Mouse (Mus musculus): ENCODE data around the gene Nr2e1. TPM values are rescaled to one million over a fixed set of nuclear protein-coding genes. Genes with fewer than 3 reads are reported as not detected.

Nr2e1 gene
- polyA plus RNA-seq, 1 experiment from 2014 or later = 5.5 TPM

GRCm38 (mm10) chr10:42591185-42591992, 8.0 kb upstream of the Nr2e1 start:
- peak; percentile 80 for DNase-seq
- under 1% methylated on average over 67 of the region's 67 CpGs for WGBS
- peak; percentile 54; the same call in 1 of the 2 replicates for ATAC-seq (ENCODE audit: low FRiP score, low TSS enrichment)
- no peak overlapping the region for H3K9ac ChIP-seq (replicated peaks; ENCODE audit: low read length)
- H3K4me2 ChIP-seq (ENCODE audit: low read length) = peak overlapping the region; percentile 51
- peaks cover 11% of the 10 kb centered on the region; the same call in 1 of the 2 replicates for H3K4me1 ChIP-seq (ENCODE audit: control insufficient read depth, insufficient read depth, low read length)
- H3K9me3 ChIP-seq (ENCODE audit: control insufficient read depth, low read length) = no peaks in the 10 kb centered on the region
- H3K27ac ChIP-seq (replicated peaks; ENCODE audit: low read depth, low read length) = no peak overlapping the region
- H3K4me3 ChIP-seq (replicated peaks; ENCODE audit: low read depth, low read length) = peak overlapping the region; percentile 26
- H3K36me3 ChIP-seq (ENCODE audit: control insufficient read depth, insufficient read depth, low read length) = no peaks in the 10 kb centered on the region
- peaks cover 77% of the 10 kb centered on the region for H3K27me3 ChIP-seq (ENCODE audit: control insufficient read depth, insufficient read depth, low read length)

DNA sequence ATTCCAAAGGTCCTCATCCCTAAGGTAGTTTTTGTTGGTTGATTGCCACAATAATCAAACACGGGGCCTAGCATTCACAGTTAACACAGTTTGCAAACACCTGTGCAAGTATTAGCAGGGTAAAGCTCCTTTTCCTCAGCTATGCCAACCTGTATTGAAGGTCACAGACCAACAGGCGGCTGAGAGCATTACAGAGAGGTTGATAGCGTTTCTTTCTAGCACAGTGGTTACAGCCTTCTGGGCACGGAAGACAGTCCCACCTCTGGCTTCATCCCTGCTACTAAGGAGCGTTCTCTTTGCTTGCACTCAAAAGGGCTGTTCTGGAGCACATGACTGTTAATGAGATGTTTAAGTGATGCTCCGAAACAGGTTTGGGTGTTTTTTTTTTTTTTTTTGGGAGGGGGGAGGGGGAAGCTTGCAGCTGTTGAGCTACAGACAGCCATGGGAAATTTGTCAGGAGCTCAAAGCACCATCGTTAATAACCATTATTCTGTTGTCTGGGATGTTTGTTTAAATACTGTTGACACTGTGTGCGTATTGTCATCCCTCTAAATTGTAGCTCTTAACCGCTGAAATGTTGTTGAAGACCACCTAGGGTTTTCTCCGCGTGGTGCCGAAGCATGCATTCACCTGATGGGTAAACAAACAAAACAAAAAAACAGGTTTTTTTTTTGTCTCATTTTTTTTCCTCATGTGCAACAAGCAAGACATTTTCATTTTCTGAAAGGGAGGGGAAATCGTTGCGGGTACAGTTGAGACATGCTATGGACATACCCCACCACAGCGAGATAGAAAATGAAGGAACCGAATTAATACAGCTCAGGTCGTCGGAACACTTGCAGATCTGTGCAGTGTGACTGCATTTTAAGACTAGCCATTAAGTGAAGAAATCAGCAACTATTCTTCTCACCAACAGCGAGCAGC, 7.1 kb upstream of the Nr2e1 start:
- Histone ChIP-seq H3K4me2 (ENCODE audit: low read length) (peak overlapping the region; percentile 51), H3K9me3 (ENCODE audit: control insufficient read depth, low read length) (no peaks in the 10 kb centered on the region), H3K4me3 (replicated peaks; ENCODE audit: low read depth, low read length) (peak overlapping the region; percentile 26), H3K27ac (replicated peaks; ENCODE audit: low read depth, low read length) (no peak overlapping the region), H3K4me1 (ENCODE audit: control insufficient read depth, insufficient read depth, low read length) (peaks cover 11% of the 10 kb centered on the region; the same call in 1 of the 2 replicates), H3K9ac (replicated peaks; ENCODE audit: low read length) (no peak overlapping the region), H3K27me3 (ENCODE audit: control insufficient read depth, insufficient read depth, low read length) (peaks cover 86% of the 10 kb centered on the region), H3K36me3 (ENCODE audit: control insufficient read depth, insufficient read depth, low read length) (no peaks in the 10 kb centered on the region)
- no peak for DNase-seq
- 2% methylated on average over 19 of the region's 19 CpGs for WGBS
- ATAC-seq (ENCODE audit: low FRiP score, low TSS enrichment) = no peak

- peaks cover 92% of the 10 kb centered on the region for H3K27me3 ChIP-seq (ENCODE audit: control insufficient read depth, insufficient read depth, low read length)
- no peaks in the 10 kb centered on the region for H3K9me3 ChIP-seq (ENCODE audit: control insufficient read depth, low read length)
- no peaks in the 10 kb centered on the region for H3K36me3 ChIP-seq (ENCODE audit: control insufficient read depth, insufficient read depth, low read length)
- no peak overlapping the region for H3K27ac ChIP-seq (replicated peaks; ENCODE audit: low read depth, low read length)
- 10% methylated on average over 5 of the region's 5 CpGs for WGBS
- DNase-seq (no peak), ATAC-seq (ENCODE audit: low FRiP score, low TSS enrichment) (no peak)
- no peak overlapping the region for H3K4me2 ChIP-seq (ENCODE audit: low read length)
- no peak overlapping the region for H3K4me3 ChIP-seq (replicated peaks; ENCODE audit: low read depth, low read length)
- no peak overlapping the region for H3K9ac ChIP-seq (replicated peaks; ENCODE audit: low read length)
- H3K4me1 ChIP-seq (ENCODE audit: control insufficient read depth, insufficient read depth, low read length) = peaks cover 11% of the 10 kb centered on the region; the same call in 1 of the 2 replicates
Measured at GRCm38 (mm10) chr10:42589505-42589904, 6.1 kb upstream of the Nr2e1 start.

DNA sequence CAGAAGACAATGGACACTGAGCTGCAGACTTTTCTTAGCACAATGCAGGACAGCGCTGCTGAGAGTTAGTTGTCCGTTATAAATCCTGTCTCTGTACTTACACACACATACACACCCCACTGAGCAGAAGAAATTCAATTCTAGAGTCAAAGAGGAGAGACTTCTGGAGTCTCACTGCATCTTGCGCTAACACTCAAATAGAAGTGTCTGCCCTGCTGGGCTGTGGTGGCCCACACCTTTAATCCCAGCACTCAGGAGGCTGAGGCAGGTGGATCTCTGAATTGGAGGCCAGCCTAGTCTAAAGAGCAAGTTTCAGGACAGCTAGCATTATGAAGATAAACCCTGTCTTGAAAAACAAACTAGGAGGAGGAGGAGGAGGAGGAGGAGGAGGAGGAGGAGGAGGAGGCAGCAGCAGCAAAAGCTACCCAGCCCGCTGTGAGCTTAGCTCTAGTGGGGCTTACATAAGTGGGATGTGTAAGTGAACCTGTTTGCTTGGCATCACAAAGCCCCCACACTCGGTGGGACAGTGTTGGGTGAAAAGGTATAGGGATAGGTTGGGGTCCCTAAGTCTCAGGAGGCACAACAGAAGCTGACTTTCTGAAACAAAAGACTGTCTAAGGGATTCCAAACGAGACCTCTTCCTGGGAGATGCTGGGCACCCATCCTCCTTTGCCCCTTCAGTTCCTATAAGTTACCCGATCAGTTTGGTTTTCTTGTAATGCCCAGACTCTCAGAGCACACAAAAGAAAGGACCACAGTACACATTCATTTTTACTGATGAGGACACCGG, 4.7 kb upstream of the Nr2e1 start:
- no peak for DNase-seq
- H3K9me3 ChIP-seq (ENCODE audit: control insufficient read depth, low read length) = no peaks in the 10 kb centered on the region
- no peak overlapping the region for H3K4me3 ChIP-seq (replicated peaks; ENCODE audit: low read depth, low read length)
- H3K4me2 ChIP-seq (ENCODE audit: low read length) = no peak overlapping the region
- no peak overlapping the region for H3K27ac ChIP-seq (replicated peaks; ENCODE audit: low read depth, low read length)
- peaks cover 16% of the 10 kb centered on the region for H3K4me1 ChIP-seq (ENCODE audit: control insufficient read depth, insufficient read depth, low read length)
- 20% methylated on average over 8 of the region's 8 CpGs for WGBS
- no peaks in the 10 kb centered on the region for H3K36me3 ChIP-seq (ENCODE audit: control insufficient read depth, insufficient read depth, low read length)
- ATAC-seq (ENCODE audit: low FRiP score, low TSS enrichment) = no peak
- H3K9ac ChIP-seq (replicated peaks; ENCODE audit: low read length) = no peak overlapping the region
- peaks cover 86% of the 10 kb centered on the region for H3K27me3 ChIP-seq (ENCODE audit: control insufficient read depth, insufficient read depth, low read length)

DNA sequence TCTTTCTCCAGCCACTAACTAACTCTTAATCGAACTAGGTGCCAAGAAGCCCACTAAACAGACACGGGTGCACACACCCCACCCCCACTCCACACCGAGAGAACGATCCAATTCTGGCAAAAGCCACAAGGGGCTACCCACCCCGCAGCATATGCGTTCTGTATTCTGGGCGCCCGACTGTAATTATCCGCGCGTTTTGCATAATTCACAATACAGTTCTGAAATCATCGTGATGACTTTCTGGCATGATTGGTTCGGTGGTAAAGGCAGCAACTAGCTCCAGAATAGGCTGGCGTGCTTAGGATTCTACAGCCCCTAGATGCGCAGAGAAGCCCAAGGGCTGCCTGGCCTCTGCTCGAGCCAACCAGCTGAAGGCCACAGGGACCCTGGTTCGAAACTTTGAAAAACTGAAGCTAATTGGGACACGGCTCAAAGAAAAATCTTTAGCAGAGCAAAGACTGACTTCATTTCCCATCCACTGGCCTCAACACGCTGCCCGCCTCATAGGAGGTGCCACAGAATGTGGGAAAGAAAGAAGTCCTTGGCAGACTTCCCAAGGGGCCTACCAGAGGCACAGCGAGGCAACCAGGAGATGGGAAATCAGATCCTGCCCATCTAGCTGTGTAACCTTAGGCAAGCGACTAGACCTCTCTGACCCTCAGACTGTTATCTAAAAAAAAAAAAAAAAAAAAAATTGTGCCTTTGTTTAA, 2.3 kb upstream of the Nr2e1 start:
- DNase-seq (peak; percentile 48), ATAC-seq (ENCODE audit: low FRiP score, low TSS enrichment) (no peak)
- WGBS = 9% methylated on average over 22 of the region's 22 CpGs
- Histone ChIP-seq H3K9me3 (ENCODE audit: control insufficient read depth, low read length) (no peaks in the 10 kb centered on the region), H3K27me3 (ENCODE audit: control insufficient read depth, insufficient read depth, low read length) (peaks cover 81% of the 10 kb centered on the region), H3K4me1 (ENCODE audit: control insufficient read depth, insufficient read depth, low read length) (peaks cover 12% of the 10 kb centered on the region), H3K4me3 (replicated peaks; ENCODE audit: low read depth, low read length) (no peak overlapping the region; the same call in 1 of the 2 replicates), H3K36me3 (ENCODE audit: control insufficient read depth, insufficient read depth, low read length) (no peaks in the 10 kb centered on the region), H3K9ac (replicated peaks; ENCODE audit: low read length) (no peak overlapping the region), H3K27ac (replicated peaks; ENCODE audit: low read depth, low read length) (no peak overlapping the region), H3K4me2 (ENCODE audit: low read length) (peak overlapping the region; percentile 58)

DNA sequence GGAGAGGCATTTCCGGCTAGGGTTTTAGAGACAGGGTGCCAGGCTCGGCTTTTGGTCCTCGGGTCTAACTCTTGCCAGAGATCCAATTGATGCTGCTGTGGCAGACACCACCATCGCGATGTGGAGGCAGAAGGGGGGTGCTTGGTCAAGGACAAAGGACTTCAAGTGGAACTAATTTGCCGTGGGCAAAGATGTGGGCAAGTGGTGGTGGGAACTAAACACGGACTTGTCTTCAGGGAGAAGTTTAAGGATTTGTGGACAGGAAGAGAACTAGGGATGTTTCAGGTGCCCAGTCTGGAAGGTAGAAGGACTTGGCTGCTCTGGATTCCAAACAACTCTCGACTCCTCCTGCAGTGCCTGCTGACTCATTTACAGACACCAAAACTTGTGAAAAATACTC, 1.7 kb upstream of the Nr2e1 start:
- DNase-seq (no peak), ATAC-seq (ENCODE audit: low FRiP score, low TSS enrichment) (no peak)
- peaks cover 83% of the 10 kb centered on the region for H3K27me3 ChIP-seq (ENCODE audit: control insufficient read depth, insufficient read depth, low read length)
- H3K9me3 ChIP-seq (ENCODE audit: control insufficient read depth, low read length) = no peaks in the 10 kb centered on the region
- H3K27ac ChIP-seq (replicated peaks; ENCODE audit: low read depth, low read length) = no peak overlapping the region
- peak overlapping the region; percentile 58 for H3K4me2 ChIP-seq (ENCODE audit: low read length)
- H3K4me1 ChIP-seq (ENCODE audit: control insufficient read depth, insufficient read depth, low read length) = peaks cover 14% of the 10 kb centered on the region
- H3K4me3 ChIP-seq (replicated peaks; ENCODE audit: low read depth, low read length) = peak overlapping the region; percentile 38
- H3K9ac ChIP-seq (replicated peaks; ENCODE audit: low read length) = no peak overlapping the region
- WGBS = 4% methylated on average over 8 of the region's 8 CpGs
- no peaks in the 10 kb centered on the region for H3K36me3 ChIP-seq (ENCODE audit: control insufficient read depth, insufficient read depth, low read length)

GRCm38 (mm10) chr10:42584436-42584983, 1.1 kb upstream of the Nr2e1 start:
- ATAC-seq (ENCODE audit: low FRiP score, low TSS enrichment) = no peak
- Histone ChIP-seq H3K4me3 (replicated peaks; ENCODE audit: low read depth, low read length) (peak overlapping the region; percentile 38), H3K4me2 (ENCODE audit: low read length) (peak overlapping the region; percentile 58), H3K36me3 (ENCODE audit: control insufficient read depth, insufficient read depth, low read length) (no peaks in the 10 kb centered on the region), H3K27me3 (ENCODE audit: control insufficient read depth, insufficient read depth, low read length) (peaks cover 83% of the 10 kb centered on the region), H3K9me3 (ENCODE audit: control insufficient read depth, low read length) (no peaks in the 10 kb centered on the region), H3K4me1 (ENCODE audit: control insufficient read depth, insufficient read depth, low read length) (peaks cover 20% of the 10 kb centered on the region), H3K9ac (replicated peaks; ENCODE audit: low read length) (peak overlapping the region; percentile 21; the same call in 1 of the 2 replicates), H3K27ac (replicated peaks; ENCODE audit: low read depth, low read length) (0 out of 2 replicates have a peak overlapping the region, but pooled peaks have one; percentile 3)
- WGBS = under 1% methylated on average over 37 of the region's 37 CpGs
- DNase-seq = peak; percentile 36
